Mouse (Mus musculus): ENCODE measurements at regions not wholly inside any gene's neighbourhood (a gene's known extent, or its start where the extent isn't known, plus 50 kb on each side); places are given as distances from the start of the nearest gene placed in this dataset.

DNA sequence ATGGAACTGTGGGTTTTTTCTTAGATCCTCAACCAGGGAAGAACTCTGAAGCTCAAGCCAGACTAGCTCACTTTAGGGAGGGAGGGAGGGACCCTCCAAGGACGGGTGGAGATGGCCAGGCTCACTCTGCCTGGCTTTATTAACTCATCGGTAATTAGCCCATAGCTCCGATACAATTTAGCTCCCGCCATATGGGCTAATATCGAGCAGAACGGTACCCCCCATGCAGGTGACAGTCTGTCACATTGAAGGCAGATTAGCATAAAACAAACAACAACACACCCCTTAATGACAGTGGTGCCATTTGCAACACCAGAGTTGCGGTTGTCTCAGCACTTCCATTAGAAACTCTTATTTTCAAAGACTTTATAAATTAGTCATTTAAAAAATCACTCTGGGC lies 319.6 kb upstream of the Mki67 start:
- Histone ChIP-seq H3K4me1 (ENCODE audit: control insufficient read depth in 1 of 2, insufficient read depth in 2 of 2, low read length in 2 of 2) (no peaks in the 10 kb centered on the region), H3K27ac (ENCODE audit: control insufficient read depth, low read depth, low read length) (no peak overlapping the region), H3K36me3 (ENCODE audit: control insufficient read depth in 1 of 2, insufficient read depth in 2 of 2, low read length in 2 of 2) (no peaks in the 10 kb centered on the region), H3K4me3 (ENCODE audit: control insufficient read depth in 1 of 2, insufficient read depth in 1 of 2, low read depth in 2 of 2, low read length in 2 of 2) (no peak overlapping the region), H3K27me3 (ENCODE audit: control insufficient read depth in 1 of 2, insufficient read depth in 2 of 2, low read length in 2 of 2) (no peaks in the 10 kb centered on the region; a peak in 1 of 4 replicates), H3K9me3 (replicated peaks; ENCODE audit: insufficient read depth, low read length) (no peaks in the 10 kb centered on the region), H3K9ac (ENCODE audit: control insufficient read depth, low read depth, low read length, poor library complexity, severe bottlenecking) (no peak overlapping the region), H3K79me2 (ENCODE audit: control insufficient read depth, insufficient read depth, low read length, poor library complexity) (no peaks in the 10 kb centered on the region)
- DNase-seq (ENCODE audit: low read depth, low spot score) = no peak
- TF ChIP-seq SMC3 (IDR thresholded peaks at IDR 0.05; ENCODE audit: low read depth, low read length) (no peak), TAL1 (IDR thresholded peaks at IDR 0.05; ENCODE audit: low read length) (no peak), POLR2AphosphoS5 (IDR thresholded peaks at IDR 0.05; ENCODE audit: borderline replicate concordance, low read depth, low read length) (no peak), POLR2A (IDR thresholded peaks at IDR 0.05; ENCODE audit: control insufficient read depth in 1 of 2, insufficient read depth in 1 of 2, low read depth in 1 of 2, low read length in 2 of 2, poor library complexity in 1 of 2) (no peak), TCF12 (IDR thresholded peaks at IDR 0.05; ENCODE audit: low read depth, low read length) (no peak), CHD1 (IDR thresholded peaks at IDR 0.05; ENCODE audit: low read depth, low read length) (no peak), SIN3A (IDR thresholded peaks at IDR 0.05; ENCODE audit: low read length) (no peak), EP300 (IDR thresholded peaks at IDR 0.05; ENCODE audit: low read depth in 1 of 2, low read length in 2 of 2) (no peak), MYC (IDR thresholded peaks at IDR 0.05; ENCODE audit: low read depth, low read length) (no peak), POLR2AphosphoS2 (IDR thresholded peaks at IDR 0.05; ENCODE audit: low read length) (no peak), MAX (IDR thresholded peaks at IDR 0.05; ENCODE audit: low read length) (no peak), ELF1 (IDR thresholded peaks at IDR 0.05; ENCODE audit: low read depth, low read length) (no peak), CHD2 (IDR thresholded peaks at IDR 0.05; ENCODE audit: low read length) (no peak), ZC3H11A (IDR thresholded peaks at IDR 0.05; ENCODE audit: low read depth, low read length) (no peak), GABPA (IDR thresholded peaks at IDR 0.05; ENCODE audit: low read depth, low read length) (no peak), UBTF (IDR thresholded peaks at IDR 0.05; ENCODE audit: borderline replicate concordance, insufficient read depth, low read depth, low read length) (no peak)

DNA sequence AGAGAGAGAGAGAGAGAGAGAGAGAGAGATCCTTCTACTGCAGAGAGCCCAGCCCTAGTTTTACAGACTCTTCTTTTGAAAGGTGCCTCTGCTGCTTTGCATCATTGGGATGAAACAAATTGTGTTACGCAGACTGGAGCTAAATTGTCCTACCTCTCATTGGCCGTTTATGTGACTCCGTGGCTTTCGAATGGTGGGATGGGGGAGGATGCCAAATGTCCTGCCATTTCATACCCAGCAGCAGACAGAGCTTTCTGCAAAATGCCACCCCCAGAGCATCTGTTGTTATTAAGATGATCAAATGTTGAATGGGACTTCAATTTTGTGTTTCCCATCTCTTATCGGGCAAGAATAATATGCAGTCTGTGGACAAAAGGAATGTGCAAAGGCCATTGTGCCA lies 321.9 kb upstream of the Mki67 start:
- Histone ChIP-seq H3K9ac (ENCODE audit: control insufficient read depth, low read depth, low read length, poor library complexity, severe bottlenecking) (no peak overlapping the region), H3K4me1 (ENCODE audit: control insufficient read depth in 1 of 2, insufficient read depth in 2 of 2, low read length in 2 of 2) (no peaks in the 10 kb centered on the region), H3K27ac (ENCODE audit: control insufficient read depth, low read depth, low read length) (no peak overlapping the region), H3K9me3 (replicated peaks; ENCODE audit: insufficient read depth, low read length) (no peaks in the 10 kb centered on the region), H3K27me3 (ENCODE audit: control insufficient read depth in 1 of 2, insufficient read depth in 2 of 2, low read length in 2 of 2) (no peaks in the 10 kb centered on the region; a peak in 1 of 4 replicates), H3K36me3 (ENCODE audit: control insufficient read depth in 1 of 2, insufficient read depth in 2 of 2, low read length in 2 of 2) (no peaks in the 10 kb centered on the region), H3K4me3 (ENCODE audit: control insufficient read depth in 1 of 2, insufficient read depth in 1 of 2, low read depth in 2 of 2, low read length in 2 of 2) (no peak overlapping the region), H3K79me2 (ENCODE audit: control insufficient read depth, insufficient read depth, low read length, poor library complexity) (no peaks in the 10 kb centered on the region)
- TF ChIP-seq CTCF (IDR thresholded peaks at IDR 0.05 in 2 of 3, conservative IDR thresholded peaks at IDR 0.05 in 1 of 3; ENCODE audit: control insufficient read depth in 1 of 3, insufficient read depth in 1 of 3, low read depth in 2 of 3, low read length in 3 of 3, poor library complexity in 1 of 3, severe bottlenecking in 1 of 3) (no peak), RCOR1 (IDR thresholded peaks at IDR 0.05; ENCODE audit: low read depth, low read length) (no peak), POLR2AphosphoS2 (IDR thresholded peaks at IDR 0.05; ENCODE audit: low read length) (no peak), EP300 (IDR thresholded peaks at IDR 0.05; ENCODE audit: low read depth in 1 of 2, low read length in 2 of 2) (no peak), TAL1 (IDR thresholded peaks at IDR 0.05; ENCODE audit: low read length) (no peak), MAX (IDR thresholded peaks at IDR 0.05; ENCODE audit: low read length) (no peak), RAD21 (IDR thresholded peaks at IDR 0.05; ENCODE audit: low read depth, low read length) (no peak), MAZ (IDR thresholded peaks at IDR 0.05; ENCODE audit: low read depth, low read length) (no peak), POLR2A (IDR thresholded peaks at IDR 0.05; ENCODE audit: control insufficient read depth in 1 of 2, insufficient read depth in 1 of 2, low read depth in 1 of 2, low read length in 2 of 2, poor library complexity in 1 of 2) (no peak), USF1 (IDR thresholded peaks at IDR 0.05; ENCODE audit: low read depth, low read length) (no peak), CHD2 (IDR thresholded peaks at IDR 0.05; ENCODE audit: low read length) (no peak), GATA1 (IDR thresholded peaks at IDR 0.05; ENCODE audit: low read depth, low read length) (no peak), TBP (IDR thresholded peaks at IDR 0.05; ENCODE audit: low read depth, low read length) (no peak), USF2 (IDR thresholded peaks at IDR 0.05; ENCODE audit: borderline replicate concordance in 1 of 2, insufficient read depth in 1 of 2, low read depth in 1 of 2, low read length in 2 of 2) (no peak), MEF2A (IDR thresholded peaks at IDR 0.05; ENCODE audit: extremely low read depth, insufficient replicate concordance, low read depth, low read length, poor library complexity, severe bottlenecking) (no peak), MYC (IDR thresholded peaks at IDR 0.05; ENCODE audit: low read depth, low read length) (no peak), JUND (IDR thresholded peaks at IDR 0.05; ENCODE audit: low read depth, low read length) (no peak), SMC3 (IDR thresholded peaks at IDR 0.05; ENCODE audit: low read depth, low read length) (no peak), MYB (IDR thresholded peaks at IDR 0.05; ENCODE audit: low read depth, low read length) (no peak)
- DNase-seq (ENCODE audit: low read depth, low spot score) = no peak

Data from MEL (cell line).